Mouse (Mus musculus): Measurements from ENCODE around the gene Cyb5r3.

GRCm38 (mm10) chr15:83157667-83158064 lies 14.7 kb downstream of the Cyb5r3 start:
- TF ChIP-seq CTCF (conservative IDR thresholded peaks at IDR 0.05; ENCODE audit: insufficient read depth, insufficient read length, low read depth, low read length) (no peak), POLR2A (IDR thresholded peaks at IDR 0.05; ENCODE audit: low read depth, low read length) (no peak)
